Mouse (Mus musculus) brain, embryonic 14.5 days (tissue): ENCODE data around the gene Rasgef1b.
A peak's percentile ranks its signal among the peaks of the same experiment; 100 is the strongest.

ENCODE experiments used
- CTCF ChIP-seq: fragments of 200-500 bp; IDR thresholded peaks from 2 replicates; pipeline ENCODE4 v1.5.1; 2012; ENCODE audit warnings: inconsistent platforms, mild to moderate bottlenecking, moderate library complexity, borderline replicate concordance; ENCODE audit not compliant: insufficient read depth, insufficient read length; ENCODE audit errors: extremely low read depth
- POLR2A ChIP-seq: fragments of 200-500 bp; IDR thresholded peaks from 2 replicates; pipeline ENCODE4 v1.6.1; 2012; ENCODE audit warnings: mild to moderate bottlenecking, inconsistent platforms, borderline replicate concordance; ENCODE audit not compliant: poor library complexity, insufficient read depth, insufficient read length, severe bottlenecking; ENCODE audit errors: extremely low read depth

GRCm38 (mm10) chr5:99248501-99248900, 480.4 kb downstream of the Rasgef1b start:
- TF ChIP-seq CTCF = peak; percentile 100
- TF ChIP-seq POLR2A = no peak
